Mouse (Mus musculus) kidney, adult 9 months (tissue): ENCODE measurements around the gene Stard7.
A peak's percentile ranks its signal among the peaks of the same experiment; 100 is the strongest.
"Not testable (repeated sequence)": the region's sequence is repeated elsewhere in the genome, so short reads cannot be mapped to it uniquely, and the experiment has no call there.

ENCODE experiments used
- DNase-seq: peaks from one replicate; pipeline ENCODE4 v3.0.0; 2022

Gene Stard7

GRCm38 (mm10) chr2:127269491-127270299 lies at the start of gene Stard7:
Gene Stard7 (plus strand): TSS chr2:127270218.
- DNase-seq: peak; percentile 99

DNA sequence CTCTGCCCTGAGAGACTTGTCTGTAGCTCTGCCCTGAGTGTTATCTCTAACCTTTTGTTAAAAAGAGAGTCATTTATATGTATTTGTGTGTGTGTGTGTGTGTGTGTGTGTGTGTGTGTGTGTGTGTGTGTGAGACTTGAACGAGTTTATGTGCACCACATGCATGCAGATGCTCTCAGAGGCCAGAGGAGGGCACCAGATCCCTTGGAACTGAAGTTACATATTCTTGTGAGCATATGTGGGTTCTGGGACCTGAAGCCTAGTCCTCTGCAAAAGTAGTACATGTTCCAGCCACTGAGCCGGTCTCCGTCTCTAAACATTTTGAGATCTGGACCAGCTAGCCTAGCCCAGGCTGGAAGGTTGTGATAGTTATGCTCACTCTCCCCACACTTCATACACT lies 44.8 kb upstream of the Stard7 start:
- no peak for DNase-seq

DNA sequence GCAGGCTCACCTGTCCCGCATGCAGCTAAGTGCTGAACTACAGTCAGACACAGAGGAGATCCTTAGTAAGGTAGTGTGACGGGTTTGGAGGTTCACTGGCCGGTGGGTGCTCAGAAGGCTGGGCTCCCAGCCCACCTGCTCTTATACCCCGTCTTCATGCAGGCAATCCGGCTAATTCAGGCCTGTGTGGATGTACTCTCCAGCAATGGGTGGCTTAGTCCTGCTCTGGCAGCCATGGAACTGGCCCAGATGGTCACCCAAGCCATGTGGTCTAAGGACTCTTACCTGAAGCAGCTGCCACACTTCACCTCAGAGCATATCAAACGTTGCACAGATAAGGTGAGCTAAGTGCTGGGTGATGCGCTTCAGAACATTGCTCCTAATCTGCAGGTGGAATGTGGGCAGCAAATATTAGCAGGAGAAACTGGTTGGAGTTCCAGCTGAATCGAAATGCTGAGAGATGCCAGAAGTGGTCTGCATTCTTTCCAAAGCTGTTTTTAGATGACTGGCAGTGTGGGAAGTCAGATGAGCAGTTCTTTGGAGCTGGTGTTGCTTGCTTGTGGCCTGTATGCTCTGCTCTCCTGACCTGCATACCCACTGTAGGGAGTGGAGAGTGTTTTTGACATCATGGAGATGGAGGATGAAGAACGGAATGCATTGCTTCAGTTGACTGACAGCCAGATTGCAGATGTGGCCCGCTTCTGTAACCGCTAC lies 32.0 kb upstream of the Stard7 start:
- DNase-seq: no peak

GRCm38 (mm10) chr2:127240065-127240464 lies 30.0 kb upstream of the Stard7 start:
- DNase-seq: peak; percentile 68

- peak; percentile 99 for DNase-seq
Observed at GRCm38 (mm10) chr2:127247592-127248333, 22.3 kb upstream of the Stard7 start, which contains the start of the genes Ciao1 and Tmem127. Gene Ciao1 (minus strand): TSS chr2:127247816. Gene Tmem127 (plus strand): TSS chr2:127247908.

GRCm38 (mm10) chr2:127248334-127249004 lies 21.5 kb upstream of the Stard7 start:
- peak; percentile 40 for DNase-seq

- DNase-seq: no peak
Observed at GRCm38 (mm10) chr2:127250291-127251008, 19.6 kb upstream of the Stard7 start.

DNA sequence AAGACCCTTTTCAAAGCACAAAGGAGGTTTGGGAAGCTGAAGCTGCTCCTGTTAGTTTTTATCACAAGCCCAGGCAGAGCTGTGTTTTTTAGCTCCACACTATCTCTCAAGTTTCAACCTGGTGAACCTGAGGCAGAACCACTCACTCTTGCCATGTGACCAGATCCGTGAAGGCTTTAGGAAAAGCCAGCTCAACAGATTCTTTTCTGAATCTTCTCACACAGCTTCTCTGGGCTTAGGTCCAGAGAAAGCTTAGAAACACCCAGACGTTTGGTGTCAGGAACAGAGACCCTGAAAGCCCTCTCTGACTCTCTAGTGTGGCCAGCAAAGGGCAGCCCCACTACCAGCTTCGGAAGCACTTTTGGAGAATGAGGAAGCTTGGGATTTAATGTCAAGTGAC lies 18.6 kb upstream of the Stard7 start:
- DNase-seq: peak; percentile 48

DNA sequence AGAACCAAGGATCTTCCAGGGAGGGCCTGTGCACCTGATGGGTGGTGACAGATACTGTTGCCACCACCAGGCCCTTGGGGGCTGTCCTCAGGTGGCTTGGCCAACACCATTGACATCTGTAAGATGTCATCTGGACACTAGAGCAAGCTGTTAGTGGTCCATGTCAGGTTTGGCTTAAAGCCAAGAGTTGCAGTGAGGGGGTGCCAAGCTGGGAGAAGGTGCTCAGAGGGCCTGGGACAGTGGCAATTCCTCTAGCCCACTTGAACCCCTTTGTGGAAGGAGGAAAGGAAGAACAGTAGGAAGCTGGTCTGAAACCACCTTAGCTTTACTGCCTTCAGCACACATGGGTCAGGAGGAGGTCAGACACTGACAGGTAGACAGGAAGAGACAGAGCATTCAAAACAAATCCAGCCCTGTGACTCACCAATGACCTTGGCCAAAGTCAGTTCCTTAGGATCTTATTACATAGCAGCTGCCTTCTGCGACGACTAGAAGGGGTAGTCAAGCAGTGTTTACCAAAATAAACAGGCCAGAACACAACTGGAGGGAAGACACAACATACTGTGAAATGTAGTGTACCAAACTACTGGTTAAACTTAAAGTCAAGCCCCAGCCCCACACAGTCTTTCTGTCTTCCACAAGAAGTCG lies 18.0 kb upstream of the Stard7 start:
- peak; percentile 49 for DNase-seq

DNA sequence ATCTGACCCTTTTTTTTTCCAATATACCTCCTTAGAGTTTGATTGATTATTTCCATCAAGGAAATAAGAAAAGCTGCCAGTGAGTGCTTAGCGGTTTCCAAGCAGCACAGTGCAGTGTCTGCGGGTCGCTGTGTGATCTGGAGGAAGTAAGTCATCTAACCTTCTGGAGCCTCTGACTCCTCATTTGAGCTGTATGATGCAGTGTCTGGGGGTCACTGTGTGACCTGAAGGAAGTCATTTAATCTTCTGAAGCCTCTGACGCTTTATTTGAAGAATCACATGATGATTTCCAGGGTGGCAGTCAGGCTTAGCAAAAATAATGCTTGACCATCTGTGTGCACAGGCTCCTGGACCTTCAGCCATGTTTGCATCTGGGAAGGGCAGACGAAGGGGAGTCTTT lies 17.2 kb upstream of the Stard7 start:
- DNase-seq: no peak

DNA sequence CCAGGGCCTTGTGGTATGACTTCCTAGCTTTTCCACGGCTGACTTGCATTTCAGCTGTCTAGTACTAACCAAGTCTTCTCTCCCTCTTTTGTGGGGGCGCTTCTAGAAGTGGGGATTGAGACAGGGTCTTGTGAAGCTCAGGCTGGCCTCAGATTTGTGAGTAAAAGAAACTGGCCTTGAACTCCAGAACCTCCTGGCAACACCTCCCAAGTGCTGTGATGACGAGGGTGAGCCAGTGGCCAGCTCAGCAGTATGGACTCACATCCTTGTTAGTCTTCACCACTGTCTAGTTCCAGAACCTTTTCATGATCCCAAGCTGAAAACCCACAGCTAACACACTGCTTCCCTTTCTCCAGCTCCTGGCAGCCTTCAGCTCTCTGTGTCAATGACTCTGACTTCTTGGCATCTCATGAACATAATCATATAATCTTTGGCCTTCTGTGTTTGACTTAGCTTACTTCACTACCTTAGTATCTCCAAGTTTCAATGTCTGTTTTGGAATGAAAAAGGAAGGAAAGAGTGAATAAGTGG lies 15.3 kb upstream of the Stard7 start:
- no peak for DNase-seq

DNA sequence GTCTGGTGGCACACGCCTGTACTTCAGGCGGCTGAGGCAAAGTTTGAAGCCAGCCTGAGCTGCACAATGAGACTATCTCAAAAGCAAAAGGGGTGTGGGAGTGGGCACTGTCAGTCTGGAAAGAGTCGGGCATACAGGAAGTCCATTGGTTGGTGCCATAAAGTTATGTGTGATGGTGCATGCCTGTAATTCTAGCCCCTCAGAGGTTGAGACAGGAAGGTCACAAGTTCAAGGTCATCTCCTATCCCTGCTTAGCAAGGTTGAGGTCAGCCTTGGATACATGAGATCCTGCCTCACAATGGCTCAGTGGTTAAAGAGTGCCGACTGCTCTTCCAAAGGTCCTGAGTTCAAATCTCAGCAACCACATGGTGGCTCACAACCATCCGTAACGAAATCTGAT lies 14.7 kb upstream of the Stard7 start:
- no peak for DNase-seq

DNA sequence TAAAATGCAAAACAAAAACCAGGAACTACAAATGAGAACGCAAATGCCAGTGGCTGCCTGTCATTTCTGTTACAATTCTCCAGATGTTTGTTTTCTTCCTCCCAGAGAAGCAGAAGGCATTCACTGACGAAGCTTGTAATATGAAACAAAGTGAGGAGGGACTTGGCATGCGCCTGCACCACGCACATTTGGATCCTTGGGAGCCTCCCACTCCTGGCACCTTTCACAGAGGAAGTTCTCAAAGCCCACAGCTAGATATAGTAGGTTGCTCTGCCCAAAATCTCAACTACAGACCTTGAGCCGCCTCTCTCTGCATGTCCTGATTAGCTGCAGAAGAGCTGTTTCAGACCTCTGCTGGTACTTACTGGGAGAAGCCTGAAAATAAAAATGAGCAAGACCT lies 10.7 kb upstream of the Stard7 start:
- no peak for DNase-seq

DNA sequence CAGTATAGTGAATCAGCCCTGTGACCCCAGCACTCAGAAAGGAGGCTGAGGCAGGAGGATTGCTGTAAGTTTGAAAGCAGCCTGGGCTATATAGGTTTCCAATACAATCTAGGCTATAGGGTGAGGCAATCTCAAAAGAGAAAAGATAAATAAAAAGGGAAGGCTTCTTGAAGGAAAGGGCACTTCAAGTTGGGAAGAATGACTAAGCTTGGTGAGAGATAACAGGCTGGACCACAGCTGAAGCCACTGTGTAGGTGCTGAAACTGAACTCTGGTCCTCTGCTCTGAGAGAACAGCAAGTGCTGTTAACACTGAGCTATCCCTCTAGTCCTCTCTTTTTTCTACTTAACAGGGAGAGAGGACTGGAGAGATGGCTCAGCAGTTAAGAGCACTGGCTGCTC lies 7.5 kb upstream of the Stard7 start:
- no peak for DNase-seq

GRCm38 (mm10) chr2:127267854-127268253 lies 2.2 kb upstream of the Stard7 start:
- peak; percentile 41 for DNase-seq

GRCm38 (mm10) chr2:127270300-127271041 lies 453 bp downstream of the Stard7 start:
- DNase-seq: peak; percentile 86

GRCm38 (mm10) chr2:127271042-127271515 lies 1.1 kb downstream of the Stard7 start:
- DNase-seq: peak; percentile 29

DNA sequence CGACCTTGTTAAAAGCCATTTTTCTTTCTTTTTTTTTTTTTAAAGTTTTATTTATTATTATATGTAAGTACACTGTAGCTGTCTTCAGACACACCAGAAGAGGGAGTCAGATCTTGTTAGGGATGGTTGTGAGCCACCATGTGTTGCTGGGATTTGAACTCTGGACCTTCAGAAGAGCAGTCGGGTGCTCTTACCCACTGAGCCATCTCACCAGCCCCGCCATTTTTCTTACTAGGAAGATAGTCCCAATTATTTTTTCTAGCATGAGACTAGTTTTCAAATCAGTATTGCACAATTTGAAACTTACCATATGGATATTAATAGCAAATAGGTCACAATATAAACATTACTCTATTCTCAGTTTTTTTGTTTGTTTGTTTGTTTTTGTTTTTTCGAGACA lies 2.0 kb downstream of the Stard7 start:
- DNase-seq: not testable (repeated sequence)

GRCm38 (mm10) chr2:127272806-127273205 lies 2.8 kb downstream of the Stard7 start:
- DNase-seq: no peak

- no peak for DNase-seq
Observed at GRCm38 (mm10) chr2:127274590-127274989, 4.6 kb downstream of the Stard7 start.
